Mouse (Mus musculus) kidney, adult 18-20 months (tissue): ENCODE measurements around the gene Epb42.
"Not testable (repeated sequence)": the region's sequence is repeated elsewhere in the genome, so short reads cannot be mapped to it uniquely, and the experiment has no call there.

Experiments used
- DNase-seq: peaks from one replicate; pipeline ENCODE4 v3.0.0; 2021

Epb42 gene

GRCm38 (mm10) chr2:121006986-121007385 lies 29.9 kb downstream of the Epb42 start:
- DNase-seq, result no peak

- no peak for DNase-seq
These were observed 32.7 kb downstream of the Epb42 start for GRCm38 (mm10) chr2:121004018-121004811.

- no peak for DNase-seq
These were observed 33.3 kb downstream of the Epb42 start for GRCm38 (mm10) chr2:121003586-121003985.

GRCm38 (mm10) chr2:120998863-120999262 lies 38.0 kb downstream of the Epb42 start:
- no peak for DNase-seq

- DNase-seq, result not testable (repeated sequence)
These were observed 40.3 kb downstream of the Epb42 start for GRCm38 (mm10) chr2:120996607-120997006.

- DNase-seq, result no peak
These were observed 45.7 kb downstream of the Epb42 start for GRCm38 (mm10) chr2:120991196-120991595.

GRCm38 (mm10) chr2:120985241-120985640 lies 51.6 kb downstream of the Epb42 start:
- DNase-seq, result no peak

GRCm38 (mm10) chr2:120983611-120984010 lies 53.3 kb downstream of the Epb42 start:
- no peak for DNase-seq

GRCm38 (mm10) chr2:120980861-120981260 lies 56.0 kb downstream of the Epb42 start:
- no peak for DNase-seq

GRCm38 (mm10) chr2:120979819-120980218 lies 57.1 kb downstream of the Epb42 start:
- DNase-seq, result no peak

- DNase-seq, result no peak
These were observed 58.2 kb downstream of the Epb42 start for GRCm38 (mm10) chr2:120978693-120979037.

- no peak for DNase-seq
These were observed 58.8 kb downstream of the Epb42 start for GRCm38 (mm10) chr2:120977926-120978692.

- DNase-seq, result peak; percentile 86
These were observed 59.6 kb downstream of the Epb42 start, which contains the start of gene Tmem62 for GRCm38 (mm10) chr2:120976990-120977925. Gene Tmem62, plus strand, starts transcription at chr2:120977017.

GRCm38 (mm10) chr2:120976308-120976707 lies 60.6 kb downstream of the Epb42 start:
- DNase-seq, result no peak

- peak; percentile 7 for DNase-seq
These were observed 63.9 kb downstream of the Epb42 start for GRCm38 (mm10) chr2:120972964-120973363.

- not testable (repeated sequence) for DNase-seq
These were observed 64.6 kb downstream of the Epb42 start for GRCm38 (mm10) chr2:120972257-120972656.

GRCm38 (mm10) chr2:120971766-120972165 lies 65.1 kb downstream of the Epb42 start:
- DNase-seq, result no peak

- peak; percentile 85 for DNase-seq
These were observed 66.3 kb downstream of the Epb42 start, which contains the start of gene Ubr1 for GRCm38 (mm10) chr2:120970559-120971080. Gene Ubr1, minus strand, starts transcription at chr2:120970715.

GRCm38 (mm10) chr2:120970045-120970539 lies 66.8 kb downstream of the Epb42 start:
- DNase-seq, result no peak
